Mouse (Mus musculus) liver, embryonic 15.5 days (tissue): ENCODE data around the gene Zfp423. TPM values are rescaled to one million over a fixed set of nuclear protein-coding genes. Genes with fewer than 3 reads are reported as not detected.

ENCODE experiments used
- ATAC-seq: fragments of 200-750 bp; cut with Nextera tagmentation; 2 replicates; pipeline ENCODE4 v1.8.0; 2017; ENCODE audit warnings: moderate number of reproducible peaks, mild to moderate bottlenecking, moderate library complexity; ENCODE audit not compliant: insufficient read depth
- H3K27ac ChIP-seq: fragments of 300-500 bp; sonication (generic); replicated peaks from 2 replicates; pipeline ENCODE4 v1.5.1; 2015; ENCODE audit warnings: mild to moderate bottlenecking, inconsistent platforms
- H3K27me3 ChIP-seq: fragments of 300-500 bp; sonication (generic); 2 replicates; pipeline ENCODE4 v1.6.1; 2015; ENCODE audit warnings: mild to moderate bottlenecking, inconsistent platforms
- H3K36me3 ChIP-seq: fragments of 300-500 bp; sonication (generic); replicated peaks from 2 replicates; pipeline ENCODE4 v1.6.1; 2015; ENCODE audit warnings: moderate library complexity, mild to moderate bottlenecking, inconsistent platforms
- H3K4me1 ChIP-seq: fragments of 300-500 bp; sonication (generic); replicated peaks from 2 replicates; pipeline ENCODE4 v1.6.1; 2015; ENCODE audit warnings: inconsistent platforms
- H3K4me2 ChIP-seq: fragments of 300-500 bp; sonication (generic); 2 replicates; pipeline ENCODE4 v1.6.1; 2015; ENCODE audit warnings: moderate library complexity, mild to moderate bottlenecking, inconsistent platforms
- H3K4me3 ChIP-seq: fragments of 300-500 bp; sonication (generic); replicated peaks from 2 replicates; pipeline ENCODE4 v1.5.1; 2015; ENCODE audit warnings: mild to moderate bottlenecking, inconsistent platforms
- H3K9ac ChIP-seq: fragments of 300-500 bp; sonication (generic); 2 replicates; pipeline ENCODE4 v1.6.1; 2015; ENCODE audit warnings: moderate library complexity, mild to moderate bottlenecking, inconsistent platforms
- H3K9me3 ChIP-seq: fragments of 300-500 bp; sonication (generic); replicated peaks from 2 replicates; pipeline ENCODE4 v1.6.1; 2016; ENCODE audit warnings: inconsistent platforms
- WGBS: fragments of 180-500 bp; shearing (Covaris S2); methylation state at CpG from one replicate; pipeline ENCODE4 v1.1.7; 2015; ENCODE audit warnings: mixed read lengths; ENCODE audit not compliant: insufficient replicate concordance; 5-methylcytosine and 5-hydroxymethylcytosine counted together
- polyA plus RNA-seq: library from polyadenylated mRNA; unstranded; fragments of >200 nt; fragmentation: Nextera tagmentation; extraction: Ambion mirVana; gene quantifications from 2 replicates; pipeline ENCODE4 v1.2.1, GENCODE M21; 2015

Zfp423 gene
- polyA plus RNA-seq, 1 experiment from 2014 or later, result 0.30 TPM

DNA sequence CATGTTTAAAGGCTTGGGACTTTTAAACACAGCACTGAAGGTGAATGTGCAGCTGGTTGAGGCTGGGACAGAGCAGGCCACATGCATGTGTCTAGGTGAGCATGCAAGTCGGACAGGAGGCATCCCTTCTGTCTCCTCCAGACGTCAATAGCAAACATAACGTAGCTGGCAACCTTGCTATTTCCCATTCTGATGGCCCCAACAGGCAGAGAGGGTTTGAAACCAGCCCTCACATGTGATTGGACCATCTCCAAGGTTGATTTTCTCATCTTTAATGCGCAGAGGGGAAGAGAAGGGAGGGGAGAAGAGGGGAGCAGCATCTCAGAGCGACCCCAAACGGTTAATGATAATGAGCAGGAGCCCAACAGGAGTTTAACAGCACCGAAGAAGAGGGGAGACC is 123.5 kb downstream of the Zfp423 start:
- ATAC-seq, result no peak
- Histone ChIP-seq H3K27me3 (no peaks in the 10 kb centered on the region), H3K9ac (no peak overlapping the region), H3K36me3 (no peaks in the 10 kb centered on the region), H3K4me1 (no peaks in the 10 kb centered on the region), H3K4me2 (no peak overlapping the region), H3K27ac (no peak overlapping the region), H3K4me3 (no peak overlapping the region), H3K9me3 (no peaks in the 10 kb centered on the region)
- whole genome bisulfite sequencing, result 30% methylated on average over 7 of the region's 7 CpGs

DNA sequence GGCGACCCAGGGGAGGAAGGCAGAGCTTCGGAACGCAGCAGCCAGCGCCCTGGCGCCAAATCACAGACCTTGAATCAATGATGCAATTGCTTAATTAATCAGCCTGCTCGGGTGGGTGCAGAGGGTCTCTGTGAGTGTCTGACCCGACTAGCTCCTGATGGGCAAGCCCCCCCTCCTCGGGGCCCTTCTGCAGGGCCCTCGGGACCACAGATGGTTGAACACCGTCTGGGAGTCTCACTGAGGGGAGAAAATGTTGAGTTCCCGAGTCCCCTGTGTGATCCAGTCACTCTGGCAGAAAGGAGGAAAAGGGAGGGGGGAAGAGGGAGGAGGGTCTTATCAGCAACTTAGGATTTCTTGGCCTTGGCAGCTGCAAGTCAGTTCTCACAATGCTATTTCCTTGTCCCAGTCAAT is 124.0 kb downstream of the Zfp423 start:
- Histone ChIP-seq H3K9me3 (no peaks in the 10 kb centered on the region), H3K4me1 (no peaks in the 10 kb centered on the region), H3K27me3 (no peaks in the 10 kb centered on the region), H3K27ac (no peak overlapping the region), H3K36me3 (no peaks in the 10 kb centered on the region), H3K4me3 (no peak overlapping the region), H3K4me2 (no peak overlapping the region), H3K9ac (no peak overlapping the region)
- 18% methylated on average over 11 of the region's 11 CpGs for WGBS
- ATAC-seq, result no peak

DNA sequence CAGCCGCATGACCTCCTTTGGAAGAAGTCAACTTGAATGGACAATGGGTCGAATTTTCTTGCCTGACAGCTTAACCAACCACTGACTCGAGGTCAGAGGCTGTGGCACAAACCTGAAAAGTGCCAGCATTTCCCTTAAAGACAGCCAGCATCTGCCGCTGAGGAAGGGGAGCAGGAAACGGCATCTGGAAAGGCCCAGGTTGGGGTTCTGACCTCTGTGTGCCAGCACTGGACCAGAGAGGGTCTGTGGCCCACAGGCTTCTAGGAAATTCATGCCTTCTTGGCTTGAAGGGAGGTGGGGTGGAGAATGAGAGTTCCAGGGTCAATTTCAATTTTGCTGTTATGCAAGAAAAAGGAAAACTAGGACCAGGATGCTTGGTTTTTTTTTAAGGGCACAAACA is 124.7 kb downstream of the Zfp423 start:
- no peak for ATAC-seq
- Histone ChIP-seq H3K4me3 (no peak overlapping the region), H3K4me1 (no peaks in the 10 kb centered on the region), H3K4me2 (no peak overlapping the region), H3K9me3 (no peaks in the 10 kb centered on the region), H3K9ac (no peak overlapping the region), H3K27ac (no peak overlapping the region), H3K27me3 (no peaks in the 10 kb centered on the region), H3K36me3 (no peaks in the 10 kb centered on the region)
- WGBS, result 33% methylated on average over 5 of the region's 5 CpGs

DNA sequence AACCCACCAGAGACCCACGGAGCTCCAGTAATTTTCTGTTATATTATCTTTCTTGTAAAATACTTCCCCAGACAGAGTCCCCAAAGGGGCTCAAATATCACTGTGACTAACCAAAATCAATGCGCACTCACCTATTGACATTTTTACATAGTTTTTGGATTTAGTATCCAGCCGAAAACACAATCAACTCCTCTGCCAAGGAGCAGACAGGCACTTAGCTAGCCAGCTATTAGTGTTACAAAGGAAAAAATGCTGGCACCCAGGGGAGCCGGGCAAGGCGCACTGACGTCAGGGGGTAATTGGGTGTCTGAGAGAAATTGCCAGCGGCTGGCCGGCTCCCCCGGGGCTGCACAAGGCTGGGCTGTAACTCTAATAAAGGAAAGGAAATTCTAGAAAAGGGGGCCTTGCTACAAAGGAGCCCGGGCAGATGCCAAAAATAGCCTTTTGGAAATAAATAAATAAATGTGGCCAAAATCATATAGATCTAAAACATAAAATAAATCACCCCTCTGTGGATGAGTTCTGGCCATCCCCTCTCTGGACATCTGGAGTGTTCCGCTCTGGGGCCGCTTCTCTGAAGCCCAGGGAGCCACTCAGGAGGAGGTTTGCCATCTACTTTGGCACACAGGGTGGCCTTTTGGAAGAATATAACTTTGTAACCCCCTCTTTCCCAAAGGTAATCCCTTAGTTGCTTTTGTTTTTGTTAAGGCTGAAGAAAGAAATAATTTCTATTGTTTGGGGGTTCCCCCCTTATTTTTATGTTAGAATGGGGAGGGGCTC is 125.4 kb downstream of the Zfp423 start:
- no peak overlapping the region for H3K4me2 ChIP-seq
- H3K36me3 ChIP-seq, result no peaks in the 10 kb centered on the region
- H3K27ac ChIP-seq, result no peak overlapping the region
- 46% methylated on average over 12 of the region's 12 CpGs for WGBS
- no peaks in the 10 kb centered on the region for H3K4me1 ChIP-seq
- no peak overlapping the region for H3K4me3 ChIP-seq
- no peak overlapping the region for H3K9ac ChIP-seq
- no peaks in the 10 kb centered on the region for H3K27me3 ChIP-seq
- H3K9me3 ChIP-seq, result no peaks in the 10 kb centered on the region
- no peak for ATAC-seq

DNA sequence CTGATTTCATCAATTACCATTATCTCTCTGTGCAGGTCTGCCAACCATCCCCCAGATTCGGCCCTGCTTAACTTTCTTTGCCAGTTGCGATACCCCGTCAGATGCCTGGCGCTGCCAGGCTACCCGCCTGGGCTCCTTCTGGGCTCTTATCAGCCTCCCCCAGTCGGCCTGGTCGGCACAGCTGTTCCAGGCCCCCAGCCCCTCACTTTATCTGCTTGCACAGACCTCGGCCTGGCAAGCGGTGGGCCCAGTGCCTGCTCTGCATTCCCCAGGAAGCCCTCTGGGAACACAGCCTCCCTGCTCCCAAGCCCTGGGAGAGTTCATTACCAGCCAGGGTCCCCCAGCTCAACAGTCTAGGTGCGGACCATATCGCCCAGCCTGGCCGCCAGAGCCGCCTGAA is 126.1 kb downstream of the Zfp423 start:
- ATAC-seq, result no peak
- Histone ChIP-seq H3K4me1 (no peaks in the 10 kb centered on the region), H3K27me3 (no peaks in the 10 kb centered on the region), H3K9me3 (no peaks in the 10 kb centered on the region), H3K9ac (no peak overlapping the region), H3K36me3 (no peaks in the 10 kb centered on the region), H3K4me2 (no peak overlapping the region), H3K27ac (no peak overlapping the region), H3K4me3 (no peak overlapping the region)
- 39% methylated on average over 13 of the region's 13 CpGs for WGBS

DNA sequence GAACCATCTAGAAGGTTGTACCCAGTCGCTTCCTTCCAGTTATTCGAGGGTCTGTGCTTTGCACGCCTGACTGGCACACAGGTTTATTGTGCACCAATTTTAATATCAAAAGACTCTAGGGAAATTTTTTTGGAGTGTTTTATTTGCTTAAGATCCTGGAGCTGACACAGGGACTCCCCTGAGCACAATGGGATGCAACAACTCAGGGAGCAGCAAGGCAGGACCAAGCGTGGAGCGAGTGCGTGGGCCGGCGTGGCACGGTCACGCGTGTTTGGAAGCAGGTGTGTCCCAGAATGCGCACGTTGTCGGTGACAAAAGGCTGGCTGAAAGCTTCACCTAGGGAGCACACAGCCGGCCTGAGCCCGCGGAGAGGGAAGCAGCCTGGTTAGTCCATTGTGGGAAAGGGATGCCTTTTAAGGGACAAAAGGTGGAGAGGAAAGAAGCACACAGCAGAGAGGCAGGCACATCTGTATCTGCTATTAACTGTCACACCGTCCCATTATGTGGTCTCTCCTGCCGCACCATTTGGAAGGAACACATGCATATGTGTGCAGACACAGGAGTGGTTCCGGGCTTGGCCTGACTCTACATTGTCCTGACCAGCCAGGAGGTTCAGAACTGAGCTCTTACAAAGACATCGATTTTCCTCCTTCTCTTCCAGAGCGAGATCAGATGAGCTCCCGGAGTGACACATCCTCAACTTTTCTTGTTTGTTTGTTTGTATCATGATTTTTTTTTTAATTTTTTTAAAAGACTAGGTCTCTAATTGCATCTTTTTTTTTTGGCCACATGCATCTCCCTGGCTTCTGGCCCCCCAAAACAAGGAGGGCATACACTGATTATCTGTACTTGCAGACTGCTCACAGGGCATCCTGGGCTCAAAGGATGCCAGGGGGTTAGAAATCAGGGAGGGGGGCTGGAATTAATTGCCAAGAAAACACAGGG is 126.7 kb downstream of the Zfp423 start:
- H3K27me3 ChIP-seq, result no peaks in the 10 kb centered on the region
- no peak overlapping the region for H3K4me3 ChIP-seq
- no peaks in the 10 kb centered on the region for H3K9me3 ChIP-seq
- H3K4me2 ChIP-seq, result no peak overlapping the region
- no peak for ATAC-seq
- no peaks in the 10 kb centered on the region for H3K36me3 ChIP-seq
- H3K27ac ChIP-seq, result no peak overlapping the region
- WGBS, result 68% methylated on average over 23 of the region's 23 CpGs
- no peak overlapping the region for H3K9ac ChIP-seq
- H3K4me1 ChIP-seq, result no peaks in the 10 kb centered on the region

DNA sequence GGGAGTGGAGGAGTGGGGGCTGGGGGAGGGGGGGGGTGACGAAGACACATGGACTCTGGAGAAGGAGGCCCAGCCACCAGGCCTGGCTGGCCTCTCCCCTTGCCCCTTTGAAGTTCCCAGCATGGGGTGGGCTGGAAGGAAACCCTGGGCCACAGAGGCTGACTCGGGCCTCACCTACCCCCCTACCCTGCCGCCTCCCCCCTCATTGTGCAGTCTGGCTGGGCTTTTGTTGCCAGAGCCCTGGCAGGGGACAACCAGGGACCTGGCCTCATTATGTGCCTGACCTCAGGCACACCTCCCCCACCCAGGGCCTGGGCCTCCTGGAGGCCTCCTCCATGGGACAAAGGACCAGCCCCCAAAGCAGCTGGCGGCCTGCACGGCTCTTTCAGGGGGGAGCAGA is 127.8 kb downstream of the Zfp423 start:
- 46% methylated on average over 5 of the region's 5 CpGs for WGBS
- no peaks in the 10 kb centered on the region for H3K36me3 ChIP-seq
- no peaks in the 10 kb centered on the region for H3K9me3 ChIP-seq
- H3K27ac ChIP-seq, result no peak overlapping the region
- no peak for ATAC-seq
- no peak overlapping the region for H3K4me2 ChIP-seq
- H3K27me3 ChIP-seq, result no peaks in the 10 kb centered on the region
- H3K9ac ChIP-seq, result no peak overlapping the region
- no peak overlapping the region for H3K4me3 ChIP-seq
- H3K4me1 ChIP-seq, result no peaks in the 10 kb centered on the region

DNA sequence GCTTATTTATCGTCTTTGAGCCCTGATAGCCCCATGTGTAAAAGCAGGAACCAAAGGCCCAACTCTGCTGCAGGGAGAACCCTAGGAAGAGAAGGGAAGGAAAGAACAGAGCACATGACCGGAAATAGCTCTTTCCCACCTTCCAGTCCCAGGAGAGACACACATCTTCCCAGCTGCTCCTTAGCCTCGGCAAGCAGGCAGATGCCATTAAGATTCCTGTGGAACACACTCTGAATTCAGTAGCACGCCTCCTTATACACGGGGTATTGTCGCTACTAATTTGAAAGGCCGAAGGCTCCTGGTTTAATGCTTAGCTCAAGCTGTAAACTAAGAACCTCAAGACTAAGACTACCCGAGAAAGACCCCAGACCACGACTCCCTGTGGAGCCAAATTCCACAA is 128.3 kb downstream of the Zfp423 start:
- H3K4me3 ChIP-seq, result no peak overlapping the region
- WGBS, result 44% methylated on average over 9 of the region's 9 CpGs
- no peak overlapping the region for H3K4me2 ChIP-seq
- no peaks in the 10 kb centered on the region for H3K27me3 ChIP-seq
- no peak for ATAC-seq
- no peak overlapping the region for H3K27ac ChIP-seq
- no peaks in the 10 kb centered on the region for H3K4me1 ChIP-seq
- H3K36me3 ChIP-seq, result no peaks in the 10 kb centered on the region
- H3K9ac ChIP-seq, result no peak overlapping the region
- no peaks in the 10 kb centered on the region for H3K9me3 ChIP-seq

DNA sequence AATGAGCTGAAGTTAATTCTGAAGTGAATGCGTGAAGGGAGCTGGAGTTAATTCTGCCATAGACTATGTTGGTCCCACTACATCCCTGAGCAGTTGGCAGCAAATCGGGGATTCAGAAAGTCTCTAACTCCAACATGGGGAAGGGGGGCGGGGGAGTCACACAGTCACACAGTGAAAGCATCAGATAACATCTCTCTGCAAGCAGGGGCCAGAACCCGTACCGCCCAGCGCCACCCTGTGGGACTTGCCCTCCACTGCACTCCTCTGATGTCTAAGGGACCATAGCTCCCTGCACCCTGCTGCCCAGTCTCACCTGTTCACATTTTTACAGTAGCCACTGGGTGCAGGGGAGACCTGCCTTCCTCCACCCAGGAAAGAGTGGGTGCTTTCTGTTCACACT is 129.2 kb downstream of the Zfp423 start:
- Histone ChIP-seq H3K27me3 (no peaks in the 10 kb centered on the region), H3K4me3 (no peak overlapping the region), H3K9me3 (no peaks in the 10 kb centered on the region), H3K9ac (no peak overlapping the region), H3K27ac (no peak overlapping the region), H3K36me3 (no peaks in the 10 kb centered on the region), H3K4me2 (no peak overlapping the region), H3K4me1 (no peaks in the 10 kb centered on the region)
- no peak for ATAC-seq
- 26% methylated on average over 6 of the region's 6 CpGs for WGBS

DNA sequence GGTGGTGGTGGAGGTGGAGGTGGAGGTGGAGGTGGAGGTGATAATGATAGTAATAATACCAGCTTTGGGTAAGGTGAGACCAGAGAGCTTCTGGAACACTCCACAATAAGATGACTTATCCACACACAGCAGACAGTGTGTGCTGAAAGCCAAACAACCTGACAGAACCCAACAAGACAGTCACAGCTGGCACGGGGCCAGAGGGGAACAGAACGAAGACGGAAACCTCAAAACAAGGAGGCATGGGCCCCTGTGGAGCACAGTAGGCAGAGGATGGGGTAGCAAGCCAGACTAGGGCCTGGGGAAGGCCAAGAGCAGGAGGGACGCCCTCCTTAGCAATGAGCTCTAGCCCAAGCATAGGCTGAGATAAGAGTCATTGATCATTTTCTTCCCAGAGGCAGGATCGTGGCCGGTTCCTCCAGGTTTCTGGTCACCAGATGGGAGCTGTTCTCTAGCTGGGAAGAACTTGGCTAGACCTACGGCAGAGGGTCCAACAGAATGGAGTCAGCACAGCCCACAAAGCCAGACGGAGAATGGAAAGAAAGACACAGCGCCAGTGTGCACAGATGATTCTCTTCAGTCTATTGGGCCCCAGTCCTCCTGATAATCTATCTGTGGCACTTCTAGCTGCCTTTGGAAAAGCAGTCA is 133.3 kb downstream of the Zfp423 start:
- H3K27me3 ChIP-seq, result no peaks in the 10 kb centered on the region
- H3K4me2 ChIP-seq, result no peak overlapping the region
- H3K4me1 ChIP-seq, result no peaks in the 10 kb centered on the region
- H3K27ac ChIP-seq, result no peak overlapping the region
- no peak for ATAC-seq
- no peaks in the 10 kb centered on the region for H3K36me3 ChIP-seq
- no peaks in the 10 kb centered on the region for H3K9me3 ChIP-seq
- no peak overlapping the region for H3K9ac ChIP-seq
- no peak overlapping the region for H3K4me3 ChIP-seq
- WGBS, result 55% methylated on average over 9 of the region's 9 CpGs

DNA sequence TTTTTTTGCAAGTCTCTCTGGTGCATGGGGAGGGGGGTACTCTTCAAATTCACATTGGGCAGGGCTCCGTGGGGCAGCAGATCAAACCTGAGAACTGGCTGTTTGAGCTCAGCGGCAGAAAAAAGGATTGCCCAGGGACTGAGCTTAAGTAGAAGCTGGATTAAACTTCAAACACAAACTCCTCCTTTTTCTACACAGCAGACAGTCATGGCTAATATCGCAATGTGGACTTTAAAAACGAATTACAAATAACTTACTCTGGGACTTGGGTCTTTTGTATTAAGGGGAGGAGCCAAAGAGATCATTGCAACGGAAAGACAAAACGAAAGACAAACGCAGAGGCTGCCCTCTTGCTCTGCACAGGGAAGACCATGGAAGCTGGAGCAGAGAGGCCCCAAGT is 136.2 kb downstream of the Zfp423 start:
- Histone ChIP-seq H3K4me3 (no peak overlapping the region), H3K27ac (no peak overlapping the region), H3K4me2 (no peak overlapping the region), H3K27me3 (no peaks in the 10 kb centered on the region), H3K36me3 (no peaks in the 10 kb centered on the region), H3K9me3 (no peaks in the 10 kb centered on the region; the same call in 1 of the 2 replicates), H3K9ac (no peak overlapping the region), H3K4me1 (no peaks in the 10 kb centered on the region)
- no peak for ATAC-seq
- 22% methylated on average over 7 of the region's 7 CpGs for WGBS
